Mouse (Mus musculus): ENCODE data around the gene Gnas.

Gene Gnas
- long read RNA-seq, experiment 1, transcript Gnas-207 (11 exons, 1,789 nt) = minor isoform, 88 of 579 reads
- long read RNA-seq, experiment 1, transcript Gnas-206 (11 exons, 1,695 nt) = minor isoform, 50 of 579 reads
- long read RNA-seq, experiment 1, transcript Gnas-208 (12 exons, 1,716 nt) = major isoform, 261 of 579 reads
- long read RNA-seq, experiment 1, transcript Gnas-221 (13 exons, 1,427 nt) = minor isoform, 13 of 579 reads
- long read RNA-seq, experiment 1, partial matches to known transcripts = 107 of 579 reads
- long read RNA-seq, experiment 1, other reads (novel, unspliced or antisense) = 55 of 579 reads
- long read RNA-seq, experiment 2, transcript Gnas-206 (11 exons, 1,695 nt) = minor isoform, 76 of 756 reads
- long read RNA-seq, experiment 2, transcript Gnas-208 (12 exons, 1,716 nt) = major isoform, 284 of 756 reads
- long read RNA-seq, experiment 2, transcript Gnas-207 (11 exons, 1,789 nt) = minor isoform, 116 of 756 reads
- long read RNA-seq, experiment 2, transcript Gnas-221 (13 exons, 1,427 nt) = minor isoform, 19 of 756 reads
- long read RNA-seq, experiment 2, partial matches to known transcripts = 168 of 756 reads
- long read RNA-seq, experiment 2, other reads (novel, unspliced or antisense) = 86 of 756 reads

- intact Hi-C loops (cut with DNase I) = loop anchor here (5.0 kb wide), 1 partner anchor 697 kb away; no protein-coding TSS in a partner anchor
Measured at GRCm38 (mm10) chr2:174284011-174284410, at the start of gene Gnas. TSS of gene Gnas (plus strand) at chr2:174284320.

GRCm38 (mm10) chr2:174242431-174242830, 41.7 kb upstream of the Gnas start:
- intact Hi-C loops (cut with DNase I) = no loop called here

- intact Hi-C loops (cut with DNase I) = no loop called here
Measured at GRCm38 (mm10) chr2:174251963-174252362, 32.2 kb upstream of the Gnas start.

GRCm38 (mm10) chr2:174257312-174257711, 26.8 kb upstream of the Gnas start:
- intact Hi-C loops (cut with DNase I) = no loop called here

- intact Hi-C loops (cut with DNase I) = no loop called here
Measured at GRCm38 (mm10) chr2:174260004-174260403, 24.1 kb upstream of the Gnas start.

- intact Hi-C loops (cut with DNase I) = no loop called here
Measured at GRCm38 (mm10) chr2:174260908-174261800, 23.0 kb upstream of the Gnas start.

GRCm38 (mm10) chr2:174261801-174262200, 22.3 kb upstream of the Gnas start:
- intact Hi-C loops (cut with DNase I) = no loop called here

- intact Hi-C loops (cut with DNase I) = no loop called here
Measured at GRCm38 (mm10) chr2:174263110-174263815, 20.9 kb upstream of the Gnas start.

GRCm38 (mm10) chr2:174264248-174264647, 19.9 kb upstream of the Gnas start:
- intact Hi-C loops (cut with DNase I) = no loop called here

- intact Hi-C loops (cut with DNase I) = no loop called here
Measured at GRCm38 (mm10) chr2:174270416-174270815, 13.7 kb upstream of the Gnas start.

- intact Hi-C loops (cut with DNase I) = no loop called here
Measured at GRCm38 (mm10) chr2:174271459-174271858, 12.7 kb upstream of the Gnas start.

GRCm38 (mm10) chr2:174273131-174273530, 11.0 kb upstream of the Gnas start:
- intact Hi-C loops (cut with DNase I) = no loop called here

- intact Hi-C loops (cut with DNase I) = no loop called here
Measured at GRCm38 (mm10) chr2:174273961-174274360, 10.2 kb upstream of the Gnas start.

GRCm38 (mm10) chr2:174279771-174280170, 4.3 kb upstream of the Gnas start:
- intact Hi-C loops (cut with DNase I) = loop anchor here (5.0 kb wide), 1 partner anchor 692 kb away; no protein-coding TSS in a partner anchor

GRCm38 (mm10) chr2:174283341-174283740, 779 bp upstream of the Gnas start:
- intact Hi-C loops (cut with DNase I) = loop anchor here (5.0 kb wide), 1 partner anchor 696 kb away; no protein-coding TSS in a partner anchor

GRCm38 (mm10) chr2:174284807-174285457, 812 bp downstream of the Gnas start:
- intact Hi-C loops (cut with DNase I) = loop anchor here (5.0 kb wide), 1 partner anchor 698 kb away; no protein-coding TSS in a partner anchor

GRCm38 (mm10) chr2:174285921-174286470, 1.9 kb downstream of the Gnas start:
- intact Hi-C loops (cut with DNase I) = no loop called here

GRCm38 (mm10) chr2:174287921-174288320, 3.8 kb downstream of the Gnas start:
- intact Hi-C loops (cut with DNase I) = no loop called here

GRCm38 (mm10) chr2:174288673-174289430, 4.7 kb downstream of the Gnas start:
- intact Hi-C loops (cut with DNase I) = no loop called here
